ENCODE assay signal across 32 mouse cellular contexts in the genomic region with DNA sequence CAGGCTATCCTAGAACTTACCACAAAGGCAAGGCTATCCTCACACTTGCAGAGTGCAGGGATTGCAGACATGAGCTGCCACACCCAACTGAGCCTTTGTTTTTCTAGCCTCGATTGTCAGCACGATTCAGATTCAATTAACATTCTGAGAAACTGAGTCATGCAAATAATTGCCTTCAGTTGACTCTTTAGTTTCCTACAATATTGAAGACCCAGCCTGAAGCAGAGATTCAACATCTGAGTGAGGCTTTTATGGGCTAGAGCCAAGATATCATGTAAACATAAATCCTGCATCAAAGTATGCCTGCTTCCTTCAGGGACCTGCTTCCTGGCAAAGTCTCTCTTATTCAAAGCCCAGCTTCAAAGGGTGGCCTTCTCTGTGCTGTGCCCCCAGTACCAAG. TPM values are rescaled to one million over a fixed set of nuclear protein-coding genes. Genes with fewer than 3 reads are reported as not detected.
DNase-seq lines count a peak whose midpoint lies in the region; ATAC-seq and TF ChIP-seq lines count a peak whose summit lies in the region.
"Had no signal": no experiment of that assay in that cellular context is flagged by ENCODE, and none has a peak within 500 bp of the region (broad histone marks: within the 10 kb centered on the region; RNA-seq: fewer than 3 reads in every experiment).

No protein-coding gene starts in this region.

- H3K27ac ChIP-seq in left cerebral cortex, adult 2 months, result peak overlapping the region; percentile 50
- H3K27ac ChIP-seq in stomach, postnatal 0 days (replicated peaks), result peak overlapping the region; percentile 73; the same call in 1 of the 2 replicates
- H3K27ac ChIP-seq in kidney, adult 2 months (ENCODE audit: insufficient read depth, low read depth, low read length), result no peak overlapping the region
- H3K27ac ChIP-seq: forebrain, embryonic 12.5 days; heart, adult 2 months; heart, embryonic 10.5 days; heart, embryonic 13.5 days; hindbrain, embryonic 14.5 days; hindbrain, postnatal 0 days had no signal

- H3K9ac ChIP-seq in stomach, postnatal 0 days (ENCODE audit: low read length), result no peak overlapping the region
- H3K9ac ChIP-seq: forebrain, embryonic 12.5 days; heart, embryonic 13.5 days; hindbrain, embryonic 14.5 days had no signal

- H3K9me3 ChIP-seq in stomach, postnatal 0 days (ENCODE audit: control insufficient read depth, low read length), result no peaks in the 10 kb centered on the region
- H3K9me3 ChIP-seq: forebrain, embryonic 12.5 days; heart, embryonic 10.5 days; heart, embryonic 13.5 days had no signal

- no peaks in the 10 kb centered on the region for H3K27me3 ChIP-seq in stomach, postnatal 0 days (ENCODE audit: control insufficient read depth, insufficient read depth, low read length)
- no peaks in the 10 kb centered on the region for H3K27me3 ChIP-seq in kidney, adult 2 months (replicated peaks; ENCODE audit: control insufficient read depth, insufficient read depth, low read length)
- H3K27me3 ChIP-seq: forebrain, embryonic 12.5 days; Patski had no signal

- no peak overlapping the region for H3K4me2 ChIP-seq in stomach, postnatal 0 days (replicated peaks; ENCODE audit: low read depth)
- H3K4me2 ChIP-seq: forebrain, embryonic 12.5 days; heart, embryonic 13.5 days; hindbrain, embryonic 14.5 days had no signal

- no peaks in the 10 kb centered on the region for H3K36me3 ChIP-seq in stomach, postnatal 0 days (ENCODE audit: control insufficient read depth, insufficient read depth, low read length)
- no peaks in the 10 kb centered on the region for H3K36me3 ChIP-seq in kidney, adult 2 months (ENCODE audit: control insufficient read depth, insufficient read depth, low read length)
- H3K36me3 ChIP-seq: forebrain, embryonic 12.5 days; heart, embryonic 10.5 days; heart, embryonic 13.5 days had no signal

- WGBS in stomach, postnatal 0 days, result 32% methylated on average over 2 of the region's 2 CpGs
- 52% methylated on average over 2 of the region's 2 CpGs for WGBS in kidney, adult 2 months

- TF ChIP-seq POLR2A in kidney, adult 2 months (IDR thresholded peaks at IDR 0.05; ENCODE audit: low read depth, low read length), result no peak

- no peak for TF ChIP-seq CTCF in left cerebral cortex, adult 2 months (IDR thresholded peaks at IDR 0.05)
- no peak for TF ChIP-seq CTCF in stomach, postnatal 0 days (IDR thresholded peaks at IDR 0.05; ENCODE audit: low read depth)
- no peak for TF ChIP-seq CTCF in kidney, adult 2 months (conservative IDR thresholded peaks at IDR 0.05; ENCODE audit: insufficient read depth, insufficient read length, low read depth, low read length)

- peaks cover 7% of the 10 kb centered on the region for H3K4me1 ChIP-seq in stomach, postnatal 0 days (replicated peaks; ENCODE audit: control insufficient read depth, insufficient read depth)
- no peaks in the 10 kb centered on the region for H3K4me1 ChIP-seq in kidney, adult 2 months (ENCODE audit: control insufficient read depth, insufficient read depth, low read length)
- H3K4me1 ChIP-seq: forebrain, embryonic 12.5 days had no signal

- intact Hi-C loops in left cerebral cortex, adult 2 months (cut with DNase I), result no loop called here
- intact Hi-C loops in left cerebral cortex, postnatal 10 days (cut with DNase I), result no loop called here

- no peak for TF ChIP-seq EP300 in stomach, postnatal 0 days (optimal IDR thresholded peaks at IDR 0.05)

- no peak overlapping the region for H3K4me3 ChIP-seq in left cerebral cortex, adult 2 months
- H3K4me3 ChIP-seq in stomach, postnatal 0 days (ENCODE audit: low read depth, low read length), result no peak overlapping the region
- H3K4me3 ChIP-seq in kidney, adult 2 months (ENCODE audit: insufficient read depth, low read depth, low read length), result no peak overlapping the region
- H3K4me3 ChIP-seq: erythroblast, embryonic 14.5 days; forebrain, embryonic 12.5 days; heart, adult 2 months; heart, embryonic 10.5 days; heart, embryonic 13.5 days had no signal

- DNase-seq in left cerebral cortex, adult 2 months (ENCODE audit: extremely low spot score in 1 of 2, low spot score in 2 of 2), result no peak
- no peak for DNase-seq in left cerebral cortex, postnatal 10 days (ENCODE audit: extremely low spot score in 1 of 2, low spot score in 2 of 2)
- DNase-seq in 3T3-L1 (ENCODE audit: low read depth, low spot score), result peak; percentile 60
- DNase-seq in NIH3T3 (ENCODE audit: low read depth), result peak; percentile 50
- DNase-seq in stomach, postnatal 0 days (ENCODE audit: low spot score), result no peak
- no peak for DNase-seq in kidney, adult 2 months
- DNase-seq: adrenal gland, adult 2 months; adrenal gland, postnatal 14 days; cerebellum, adult 11 months; cerebellum, adult 2 months; cerebellum, adult 9-11 months; cerebellum, postnatal 25 days; gastrocnemius, postnatal 10 days; gastrocnemius, postnatal 36 days; heart, adult 2 months; heart, postnatal 14 days; heart, postnatal 4 days had no signal

- no peak for ATAC-seq in stomach, postnatal 0 days (ENCODE audit: low FRiP score, low TSS enrichment)
- no peak for ATAC-seq in monocyte, adult 5-6 weeks (replicated peaks; ENCODE audit: insufficient number of reproducible peaks, low FRiP score, low TSS enrichment, poor library complexity, severe bottlenecking)
- ATAC-seq: hindbrain, postnatal 0 days; inflammation-experienced regulatory T-cells, adult 6 months; Patski had no signal

RNA-seq across cellular contexts. Expression of a gene that starts 24.2 kb away (rescaled TPM):
- not detected for total RNA-seq in left cerebral cortex, adult 2 months (2021)
- total RNA-seq in left cerebral cortex, postnatal 10 days (2021), result under 1 TPM in 1 of 2 experiments, not detected in 1; 0.28 TPM
- 0.30 and 0.85 TPM in 2 replicates for polyA plus RNA-seq in stomach, postnatal 0 days (2015; fragmentation: Nextera tagmentation; extraction: Ambion mirVana)
- not detected in 3 replicates for total RNA-seq in monocyte, adult 5-6 weeks (2017)
- polyA plus RNA-seq in kidney, adult 2 months (2012; rRNA removed), result not detected in 2 replicates
- total RNA-seq: adrenal gland, adult 2 months; adrenal gland, postnatal 14 days; common myeloid progenitor, adult 5-6 weeks; ES-E14; granulocyte monocyte progenitor cell, adult 5-6 weeks; hindbrain, postnatal 0 days had no signal
- polyA plus RNA-seq: adrenal gland, adult 2 months; cerebellum, adult 2 months; forebrain, embryonic 12.5 days; forebrain, embryonic 16.5 days; heart, embryonic 10.5 days; heart, embryonic 16.5 days; hindbrain, embryonic 11.5 days; hindbrain, embryonic 14.5 days; hindbrain, postnatal 0 days; inflammation-experienced regulatory T-cells, adult 6 months; Patski had no signal

RNA-seq across cellular contexts. Expression of a gene that starts 41.6 kb away (rescaled TPM):
- 10 to 100 TPM; 12.2 to 13.5 TPM for total RNA-seq in left cerebral cortex, adult 2 months (2021)
- 10 to 100 TPM; 12.8 to 13.4 TPM for total RNA-seq in left cerebral cortex, postnatal 10 days (2021)
- 31.1 and 32.0 TPM in 2 replicates for polyA plus RNA-seq in stomach, postnatal 0 days (2015; fragmentation: Nextera tagmentation; extraction: Ambion mirVana)
- total RNA-seq in monocyte, adult 5-6 weeks (2017), result 7.2 to 9.7 TPM (median 9.6 TPM) in 3 replicates
- 1.6 and 1.8 TPM in 2 replicates for polyA plus RNA-seq in kidney, adult 2 months (2012; rRNA removed)

Comparison
In these comparisons a context has a peak if more than half of its experiments do, and no peak if none do; other contexts are left out.
1. DNase-seq: peak in 3T3-L1 (single experiment) and NIH3T3 (single experiment); none in left cerebral cortex, adult 2 months (0 of 2), left cerebral cortex, postnatal 10 days (0 of 2), stomach, postnatal 0 days (single experiment) and kidney, adult 2 months (single experiment).